Comparison of ENCODE assay signal across 16 mouse cellular contexts in the genomic region with DNA sequence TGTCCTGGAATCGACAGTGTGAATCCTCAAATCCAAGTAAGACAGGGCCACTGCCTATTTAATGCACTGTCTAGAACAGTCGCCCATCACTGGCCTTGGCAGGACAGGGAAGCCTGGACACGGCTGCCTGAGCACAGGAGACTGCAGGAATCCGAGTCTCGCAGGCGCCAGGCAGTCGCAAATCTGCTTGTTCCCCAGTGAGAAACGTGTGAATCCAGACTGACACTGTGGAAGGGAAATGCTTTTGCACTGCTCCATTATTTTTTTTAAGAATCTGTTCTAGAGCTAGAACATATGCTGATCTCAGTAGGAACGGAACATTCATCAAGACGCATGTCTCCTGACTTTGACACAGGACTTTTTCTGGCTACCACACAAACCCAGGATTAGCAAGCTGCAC.
DNase-seq lines count a peak whose midpoint lies in the region; ATAC-seq and TF ChIP-seq lines count a peak whose summit lies in the region.
"Had no signal": no experiment of that assay in that cellular context is flagged by ENCODE, and none has a peak within 500 bp of the region (broad histone marks: within the 10 kb centered on the region; RNA-seq: fewer than 3 reads in every experiment).

No protein-coding gene starts in this region.

- WGBS in kidney, embryonic 14.5 days = 54% methylated on average over 10 of the region's 10 CpGs

- no peak overlapping the region for H3K27ac ChIP-seq in kidney, embryonic 14.5 days (ENCODE audit: low read depth, low read length)
- H3K27ac ChIP-seq in gastrocnemius, adult 2 months = no peak overlapping the region
- H3K27ac ChIP-seq: embryonic facial prominence, embryonic 15.5 days; forebrain, embryonic 12.5 days had no signal

- H3K27me3 ChIP-seq in kidney, embryonic 14.5 days (ENCODE audit: control insufficient read depth, insufficient read depth, low read length) = no peaks in the 10 kb centered on the region
- H3K27me3 ChIP-seq: embryonic facial prominence, embryonic 15.5 days; forebrain, embryonic 12.5 days had no signal

- H3K9ac ChIP-seq in kidney, embryonic 14.5 days (ENCODE audit: low read depth, low read length) = no peak overlapping the region
- H3K9ac ChIP-seq: embryonic facial prominence, embryonic 15.5 days; forebrain, embryonic 12.5 days; lung, embryonic 14.5 days had no signal

- no peaks in the 10 kb centered on the region for H3K9me3 ChIP-seq in kidney, embryonic 14.5 days (ENCODE audit: control insufficient read depth, low read length)
- H3K9me3 ChIP-seq: embryonic facial prominence, embryonic 15.5 days; forebrain, embryonic 12.5 days had no signal

- peak; percentile 27 for DNase-seq in kidney, adult 18-20 months
- peak; percentile 66 to 73 for DNase-seq in left cerebral cortex, postnatal 25 days (ENCODE audit: low spot score in 2 of 2)
- no peak for DNase-seq in left cerebral cortex, adult 9 months (ENCODE audit: low spot score in 2 of 2)
- DNase-seq in cerebellum, adult 8-10 months = peak; percentile 59
- peak; percentile 72 for DNase-seq in telencephalon, adult 2 months (ENCODE audit: low read depth, low spot score)
- no peak for DNase-seq in gastrocnemius, adult 2 months
- DNase-seq: adrenal gland, adult 2 months; heart, postnatal 10 days; lung, embryonic 14.5 days; midbrain, embryonic 14.5 days; thymus, adult 18-20 months had no signal

- H3K4me3 ChIP-seq in kidney, embryonic 14.5 days (ENCODE audit: low read length) = no peak overlapping the region
- H3K4me3 ChIP-seq in gastrocnemius, adult 2 months = no peak overlapping the region
- H3K4me3 ChIP-seq: embryonic facial prominence, embryonic 15.5 days; forebrain, embryonic 12.5 days had no signal

- no peak for TF ChIP-seq CTCF in gastrocnemius, adult 2 months (IDR thresholded peaks at IDR 0.05)

- intact Hi-C loops in left cerebral cortex, postnatal 25 days (cut with DNase I) = no loop called here
- intact Hi-C loops in gastrocnemius, adult 2 months (cut with DNase I) = no loop called here

- ATAC-seq in kidney, embryonic 14.5 days (ENCODE audit: low FRiP score, low TSS enrichment) = no peak
- ATAC-seq: inflammation-experienced regulatory T-cells, adult 6 months had no signal

- peaks cover 91% of the 10 kb centered on the region for H3K36me3 ChIP-seq in kidney, embryonic 14.5 days (ENCODE audit: control insufficient read depth, insufficient read depth, low read length)
- H3K36me3 ChIP-seq: G1E had no signal

- H3K4me1 ChIP-seq in kidney, embryonic 14.5 days (ENCODE audit: control insufficient read depth, insufficient read depth, low read length) = no peaks in the 10 kb centered on the region
- H3K4me1 ChIP-seq: forebrain, embryonic 12.5 days had no signal

- no peak overlapping the region for H3K4me2 ChIP-seq in kidney, embryonic 14.5 days (replicated peaks; ENCODE audit: low read depth, low read length)
- H3K4me2 ChIP-seq: embryonic facial prominence, embryonic 15.5 days; forebrain, embryonic 12.5 days; lung, embryonic 14.5 days had no signal

Comparison
In these comparisons a context has a peak if more than half of its experiments do, and no peak if none do; other contexts are left out.
1. DNase-seq: peak in kidney, adult 18-20 months (single experiment), left cerebral cortex, postnatal 25 days (2 of 2), cerebellum, adult 8-10 months (single experiment) and telencephalon, adult 2 months (single experiment); none in left cerebral cortex, adult 9 months (0 of 2) and gastrocnemius, adult 2 months (single experiment).